Mouse (Mus musculus): ENCODE measurements around the gene Cyp17a1.

The Cyp17a1 gene

DNA sequence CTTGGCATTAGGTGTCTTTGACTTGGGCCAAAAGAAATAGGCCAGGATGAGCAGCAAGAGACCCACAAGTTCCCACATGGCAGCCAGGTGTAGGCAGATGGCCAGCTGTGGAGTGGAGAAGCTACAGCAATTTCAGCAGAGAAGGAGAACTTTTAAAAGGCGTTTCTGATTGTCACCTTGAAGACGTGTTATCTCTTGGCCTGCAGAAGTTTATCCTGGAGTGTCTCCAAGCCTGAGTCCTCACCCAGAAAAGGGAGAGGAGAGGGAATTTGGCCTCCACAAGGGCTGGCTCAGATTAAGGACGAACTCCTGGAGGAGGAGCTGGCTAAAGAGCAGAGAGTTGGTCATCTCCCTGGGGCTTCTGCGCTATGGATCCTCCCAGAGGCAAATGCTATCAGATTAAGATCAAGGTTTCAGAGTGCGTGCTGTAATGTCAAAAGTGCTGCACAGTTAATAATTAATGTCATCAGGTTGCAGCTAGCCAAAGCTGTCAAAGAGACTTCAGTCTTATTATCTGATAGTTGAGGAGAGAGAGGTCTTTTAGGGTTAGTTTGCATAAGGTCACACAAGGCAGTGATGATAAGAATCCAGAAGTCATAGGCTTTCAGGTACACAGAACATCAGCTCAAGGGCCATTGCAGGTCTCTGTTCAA is at the start of gene Cyp17a1:
TSS of gene Cyp17a1 (minus strand) at position 407 of the 653 bp plus-strand sequence.
- DNase-seq (ENCODE audit: low spot score): no peak

DNA sequence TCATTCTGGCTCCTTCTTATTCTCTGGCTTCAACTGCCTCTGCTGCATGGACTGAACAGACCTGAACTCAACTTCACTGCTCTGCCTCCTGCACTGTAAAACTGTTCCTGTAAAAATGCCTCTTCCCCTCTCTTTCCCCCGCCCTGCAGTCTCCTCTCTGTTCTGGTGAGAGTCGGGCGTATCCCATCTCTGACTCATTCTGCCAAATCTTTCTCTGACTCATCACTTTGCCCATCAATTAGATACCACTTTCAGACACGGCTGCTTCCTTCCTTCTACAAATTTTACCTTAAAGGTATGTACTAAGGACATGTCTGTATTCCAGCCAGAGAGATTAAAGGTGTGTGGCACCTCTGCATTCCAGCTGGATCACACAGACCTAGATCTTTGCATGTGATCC is 45.2 kb upstream of the Cyp17a1 start:
- no peak for DNase-seq (ENCODE audit: low spot score)

DNA sequence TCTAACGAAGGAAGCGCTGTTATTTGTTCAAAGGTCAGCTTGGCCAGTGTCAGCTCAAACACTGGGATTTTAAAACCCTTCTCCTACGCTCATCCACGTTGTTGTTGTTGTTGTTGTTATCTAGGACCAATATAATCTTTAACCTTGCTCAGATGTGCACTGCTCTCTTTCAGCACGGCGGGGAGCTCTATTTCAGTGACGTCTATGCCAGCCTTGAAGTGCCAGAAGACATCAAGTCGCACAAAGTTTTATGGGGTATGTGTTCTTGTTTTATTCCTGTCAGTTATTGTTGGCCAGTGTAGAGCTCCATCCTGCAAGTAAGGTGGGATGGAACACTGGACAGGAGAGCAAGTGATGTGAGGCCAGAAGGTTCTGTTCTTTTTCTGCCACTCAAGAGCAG is 42.0 kb upstream of the Cyp17a1 start:
- no peak for DNase-seq (ENCODE audit: low spot score)

DNA sequence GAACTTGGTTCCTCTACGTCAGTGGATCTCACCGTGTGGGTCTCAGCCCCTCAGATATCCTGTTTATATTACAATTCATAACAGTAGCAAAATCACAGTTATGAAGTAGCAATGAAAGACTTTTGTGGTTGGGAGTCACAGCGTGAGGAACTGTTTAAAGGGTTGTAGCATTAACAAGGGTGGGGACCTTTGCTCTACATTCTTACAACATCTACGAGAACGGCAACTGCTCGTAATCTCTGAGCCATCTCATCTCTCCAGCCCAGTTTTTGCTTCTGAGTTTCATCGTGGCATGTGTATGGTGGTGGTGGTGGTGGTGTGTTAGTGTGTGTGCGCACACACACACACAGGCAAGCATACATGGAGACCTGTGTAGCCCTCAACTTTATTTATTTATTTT is 41.3 kb upstream of the Cyp17a1 start:
- DNase-seq (ENCODE audit: low spot score): no peak

DNA sequence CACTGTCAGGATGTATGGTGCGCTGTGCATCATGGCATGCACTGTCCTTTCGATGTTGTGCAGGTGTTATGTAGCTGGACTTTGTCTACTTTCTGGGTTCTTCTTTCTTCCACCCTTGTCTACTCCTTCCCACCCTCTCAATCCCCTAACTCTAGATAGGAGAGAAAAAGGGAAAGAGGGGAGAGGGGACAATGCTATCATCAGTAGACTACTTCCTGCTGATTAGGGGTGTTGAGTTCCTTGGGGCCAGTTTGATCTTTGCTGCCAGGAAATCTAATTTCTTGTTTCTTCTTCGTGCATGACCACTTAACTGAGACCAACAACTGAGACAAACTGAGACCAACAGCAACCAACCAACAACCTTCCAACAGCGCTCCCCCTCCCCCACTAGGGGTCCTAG is 37.6 kb upstream of the Cyp17a1 start:
- no peak for DNase-seq (ENCODE audit: low spot score)

DNA sequence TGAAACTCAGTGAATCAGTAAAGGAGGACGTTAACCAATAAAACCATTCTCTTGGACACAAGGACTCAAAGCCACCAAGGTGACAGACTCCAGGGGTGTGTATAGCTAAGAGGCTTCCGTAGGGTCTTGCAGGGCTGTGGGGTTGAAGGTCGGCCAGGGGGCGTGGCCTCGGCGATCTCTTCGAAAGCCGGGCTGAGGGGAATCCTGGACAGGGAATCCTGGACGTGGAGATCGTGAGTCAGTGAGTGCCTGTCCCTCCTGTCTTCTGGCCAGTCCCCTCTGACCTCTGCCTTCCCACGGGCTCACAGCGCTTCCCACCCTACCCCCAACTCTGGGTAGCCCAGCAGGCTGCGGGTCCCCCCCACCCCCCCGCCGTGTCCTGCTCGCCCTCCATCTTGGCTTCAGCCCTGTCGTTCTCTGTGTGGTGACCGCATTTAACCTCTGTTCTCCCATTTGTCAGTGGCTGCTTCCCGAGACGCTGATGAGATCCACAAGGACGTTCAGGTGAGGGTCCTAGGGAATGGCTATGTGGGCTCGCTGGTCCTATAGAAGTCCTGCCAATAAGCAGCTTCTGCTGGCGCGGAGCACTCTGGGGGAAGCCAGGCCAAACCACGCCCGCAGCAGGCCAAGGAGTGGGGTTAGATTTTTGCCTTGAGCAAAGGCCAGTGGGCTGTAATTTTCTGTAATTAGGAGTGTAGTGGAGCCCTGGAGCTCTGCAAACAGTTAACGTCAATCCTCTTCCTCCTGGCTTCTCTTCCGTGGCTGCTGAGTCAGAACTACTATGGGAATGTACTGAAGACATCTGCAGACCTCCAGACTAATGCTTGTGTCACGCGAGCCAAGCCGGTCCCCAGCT is 34.6 kb upstream of the Cyp17a1 start, which contains the start of gene As3mt:
TSS of gene As3mt (plus strand) at position 163 of the 856 bp plus-strand sequence.
- peak; percentile 90 for DNase-seq (ENCODE audit: low spot score)

DNA sequence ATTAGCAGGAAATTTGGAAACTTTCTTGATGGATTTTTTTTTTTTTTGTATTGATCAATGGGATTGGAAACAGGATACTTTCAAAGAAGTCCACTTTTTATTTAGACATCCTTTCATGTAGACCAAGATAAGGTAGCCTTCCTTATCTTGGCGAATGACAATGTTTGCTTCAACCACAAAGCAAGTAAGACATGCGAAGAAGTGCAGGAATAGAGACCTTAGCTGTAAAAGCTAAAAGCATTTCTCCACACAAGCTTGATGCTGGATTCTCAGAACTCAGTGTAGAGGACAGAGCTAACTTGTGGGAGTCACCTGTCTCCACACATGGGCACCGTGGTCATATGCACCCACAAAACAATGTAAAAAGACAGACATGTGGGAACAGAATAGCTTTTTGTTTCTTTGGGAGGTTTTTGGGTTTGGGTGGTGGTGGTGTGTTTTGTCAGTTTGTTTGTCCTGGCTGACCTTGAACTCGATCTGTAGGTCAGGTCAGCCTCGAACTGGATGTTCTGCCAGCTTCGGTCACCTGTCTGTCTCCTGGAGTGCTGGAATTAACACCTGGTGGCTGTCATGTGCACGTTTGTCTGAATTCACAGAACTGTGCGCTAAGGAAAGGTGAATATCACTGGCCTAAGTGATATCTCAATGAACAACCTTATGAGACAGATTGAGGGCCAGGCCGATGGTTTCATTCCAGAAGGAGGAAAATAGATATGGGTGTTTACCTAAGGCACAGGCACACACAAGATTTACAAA is 33.7 kb upstream of the Cyp17a1 start:
- no peak for DNase-seq (ENCODE audit: low spot score)

DNA sequence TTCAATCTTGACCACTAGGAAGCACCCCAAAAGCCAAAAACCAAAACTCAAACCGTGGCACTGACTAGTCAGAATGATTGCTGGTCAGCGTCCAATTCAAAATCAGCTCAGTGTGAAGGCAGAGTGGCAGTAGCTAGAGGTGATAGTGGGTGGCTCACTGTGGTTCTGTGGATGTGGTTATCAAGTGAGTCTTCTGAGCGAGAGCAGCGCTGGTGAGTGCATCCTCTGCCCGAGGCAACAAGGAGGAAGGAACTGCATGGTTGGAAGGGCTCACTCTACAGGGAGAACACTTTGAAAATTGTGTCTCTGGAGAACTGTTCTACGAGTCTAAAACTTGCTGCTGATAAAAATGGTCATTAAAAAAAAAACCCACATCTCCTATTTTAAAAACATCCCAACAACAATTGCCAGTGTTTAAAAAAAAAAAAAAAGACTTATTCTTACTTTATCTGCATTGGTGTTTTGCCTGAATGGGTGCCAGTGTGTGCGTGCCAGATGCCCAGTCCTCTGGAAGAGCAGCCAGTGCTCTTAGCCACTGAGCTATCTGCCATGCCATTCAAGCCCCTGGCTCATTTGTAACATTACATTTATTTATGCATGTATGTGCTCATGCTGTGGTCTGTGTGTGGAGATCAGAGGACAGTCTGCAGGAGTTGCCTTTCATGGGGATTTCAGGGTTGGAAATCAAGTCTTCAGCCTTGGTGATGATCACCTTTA is 33.0 kb upstream of the Cyp17a1 start:
- no peak for DNase-seq (ENCODE audit: low spot score)

DNA sequence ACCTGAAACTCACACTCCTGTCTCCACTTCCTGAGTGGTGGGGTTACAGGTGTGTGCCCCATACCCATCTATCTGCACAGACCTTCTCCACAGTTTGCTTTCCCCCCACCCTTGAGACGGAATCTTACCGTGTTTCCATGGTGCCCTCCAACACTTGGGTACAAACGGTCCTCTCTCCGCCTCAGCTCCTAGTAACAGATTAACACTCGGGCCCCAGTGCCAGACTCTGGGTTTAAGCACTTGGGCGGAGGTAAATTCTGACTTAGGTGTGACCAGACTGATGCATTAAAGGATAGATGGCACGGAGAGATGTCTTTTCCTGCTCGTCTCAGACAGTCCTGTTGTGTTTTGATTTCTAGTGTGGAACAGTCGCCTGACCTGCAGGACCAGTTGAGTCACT is 28.2 kb upstream of the Cyp17a1 start:
- DNase-seq (ENCODE audit: low spot score): no peak

DNA sequence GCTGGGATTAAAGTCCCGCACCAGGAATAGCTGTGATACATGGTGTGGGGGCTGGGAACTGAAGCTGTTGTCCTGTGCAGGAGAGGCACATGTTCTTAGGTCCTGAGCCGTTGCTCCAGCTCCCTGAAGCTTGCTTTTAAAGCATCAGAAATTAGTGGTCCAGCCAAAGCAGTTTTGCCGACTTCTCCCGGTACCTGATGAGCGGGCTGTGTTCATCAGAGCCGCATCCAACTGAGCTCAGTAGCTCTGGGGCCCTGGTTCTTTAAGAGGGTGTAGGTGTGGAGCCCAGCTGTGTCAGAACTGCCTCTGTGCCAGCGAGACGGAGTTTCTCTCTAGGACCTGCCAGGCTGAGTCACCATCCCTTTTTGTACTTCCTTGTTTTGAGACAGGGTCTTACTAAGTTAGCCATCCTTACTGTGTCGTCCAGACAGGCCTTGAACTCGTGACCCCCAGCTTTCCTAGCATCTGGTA is 26.1 kb upstream of the Cyp17a1 start:
- no peak for DNase-seq (ENCODE audit: low spot score)

DNA sequence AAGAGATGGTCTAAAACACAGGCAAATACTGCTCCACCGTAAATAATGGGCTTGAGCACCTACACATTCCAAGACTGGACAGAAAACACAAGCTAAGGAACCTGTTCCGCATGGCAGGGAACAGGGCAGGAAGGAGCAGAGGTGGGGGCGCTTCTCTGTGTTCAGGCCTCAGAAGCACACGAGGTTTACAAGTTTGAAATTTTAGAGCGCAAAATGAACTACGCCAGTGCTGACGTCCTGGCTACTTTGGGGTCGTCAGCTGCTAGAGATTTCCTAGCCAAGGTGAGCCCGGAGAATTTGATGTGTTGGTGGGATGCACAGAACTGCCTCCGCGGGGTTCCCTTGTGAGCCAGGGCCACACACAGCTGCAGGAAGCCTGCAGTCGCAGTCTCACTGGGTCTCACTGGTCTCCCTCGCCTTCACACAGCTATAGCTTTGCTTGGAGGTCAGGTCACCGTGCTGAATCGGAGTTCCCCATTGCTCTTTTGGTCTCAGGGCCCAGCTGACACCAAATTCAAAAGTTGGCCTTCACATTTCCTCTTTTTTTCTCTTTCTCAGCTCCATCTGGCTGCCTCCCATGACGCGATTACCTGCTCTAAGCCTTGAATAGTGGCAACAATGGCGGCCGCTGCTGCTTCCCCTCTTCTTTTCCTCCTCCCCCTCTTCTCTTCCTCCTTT is 25.0 kb upstream of the Cyp17a1 start:
- no peak for DNase-seq (ENCODE audit: low spot score)

DNA sequence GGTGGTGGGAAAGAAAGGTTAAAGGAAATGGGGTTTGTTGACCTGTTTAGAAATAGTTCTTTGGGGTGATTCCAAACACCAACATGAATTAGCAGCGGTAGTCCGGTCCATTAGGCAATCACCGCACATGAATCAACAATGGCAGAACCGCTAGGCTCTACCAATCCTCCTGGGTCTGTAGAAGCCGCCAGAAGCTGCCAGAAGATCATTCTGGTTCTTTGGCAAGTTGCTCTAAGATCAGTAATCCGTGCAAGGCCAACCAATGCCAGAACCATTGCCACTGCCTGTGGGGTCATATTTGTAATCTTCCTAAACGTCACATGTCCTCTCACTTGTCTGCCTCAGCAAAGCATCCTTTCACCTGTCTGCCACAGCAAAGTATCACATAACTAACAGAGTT is 24.0 kb upstream of the Cyp17a1 start:
- DNase-seq (ENCODE audit: low spot score): no peak

DNA sequence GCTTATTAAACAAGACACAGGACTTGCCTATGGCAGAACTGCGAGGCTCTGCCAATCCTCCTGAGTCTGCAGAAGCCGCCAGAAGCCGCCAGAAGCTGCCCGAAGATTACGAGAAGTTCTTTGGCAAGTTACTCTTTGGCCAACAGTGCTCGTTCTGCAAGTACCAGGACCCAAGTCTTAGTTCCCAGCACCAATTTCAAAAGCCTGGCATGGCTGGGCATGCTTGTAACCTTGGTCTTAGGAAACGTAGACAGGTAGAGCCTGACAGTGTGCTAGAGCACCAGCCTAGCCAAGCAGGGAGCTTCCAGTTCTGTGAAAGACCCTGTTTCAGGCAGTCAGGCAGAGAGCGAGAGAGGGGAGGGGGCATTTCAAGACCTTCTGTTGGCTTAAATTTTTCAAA is 23.5 kb upstream of the Cyp17a1 start:
- no peak for DNase-seq (ENCODE audit: low spot score)

DNA sequence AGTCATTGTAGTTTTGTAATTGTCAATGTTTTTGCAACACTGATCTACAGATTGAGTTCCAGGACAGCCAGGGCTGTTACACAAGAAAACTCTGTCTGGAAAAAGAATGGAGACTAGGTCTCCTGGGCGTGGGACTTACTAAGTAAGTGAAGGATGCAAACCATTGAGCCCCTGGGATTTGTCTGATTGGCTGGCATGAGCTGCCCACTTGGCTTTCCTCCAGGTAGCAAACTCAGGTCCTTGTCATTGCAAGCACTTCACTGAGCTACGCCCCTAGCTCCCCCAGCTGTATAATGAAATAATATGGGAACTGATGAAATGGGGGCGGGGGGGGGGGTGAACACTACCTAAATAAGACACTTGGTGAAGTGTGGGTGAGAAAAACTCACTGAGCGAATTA is 20.2 kb upstream of the Cyp17a1 start:
- no peak for DNase-seq (ENCODE audit: low spot score)

DNA sequence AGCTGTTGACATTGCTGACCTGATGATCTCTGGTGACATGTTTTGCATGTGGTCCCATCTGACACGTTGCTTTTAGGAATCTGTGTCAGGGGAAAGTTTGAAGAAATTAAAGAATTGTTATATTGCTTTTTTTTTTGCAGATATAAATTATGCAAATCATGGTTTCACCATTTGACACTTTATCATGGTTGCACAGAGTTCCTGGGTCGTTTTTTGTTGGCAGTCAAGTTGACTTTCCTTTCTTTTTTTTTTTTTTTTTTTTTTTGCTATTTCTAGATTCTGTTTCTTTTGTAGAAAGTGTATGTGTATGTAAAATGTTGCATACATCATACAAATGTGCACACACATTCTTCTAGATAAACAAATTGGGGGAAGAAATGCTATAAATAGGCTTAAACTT is 18.1 kb upstream of the Cyp17a1 start:
- no peak for DNase-seq (ENCODE audit: low spot score)

DNA sequence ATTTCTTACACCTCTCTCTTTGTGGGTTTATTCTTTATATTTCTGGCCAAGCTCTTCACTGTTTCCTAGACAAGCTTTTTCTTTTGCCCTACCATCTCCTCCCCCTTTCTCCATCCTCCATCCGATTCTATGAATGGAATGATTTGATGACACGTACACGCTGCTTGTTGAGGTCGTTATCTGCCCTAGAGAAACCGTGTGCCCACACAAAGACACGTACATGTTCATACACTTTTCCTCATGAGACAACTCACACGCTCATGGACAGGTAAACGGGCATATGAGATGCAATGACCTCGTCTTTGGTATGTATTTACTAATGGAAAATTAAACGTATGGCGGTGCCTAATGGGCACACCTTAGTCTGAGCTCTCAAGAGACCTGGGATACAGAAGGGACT is 17.4 kb upstream of the Cyp17a1 start:
- no peak for DNase-seq (ENCODE audit: low spot score)

DNA sequence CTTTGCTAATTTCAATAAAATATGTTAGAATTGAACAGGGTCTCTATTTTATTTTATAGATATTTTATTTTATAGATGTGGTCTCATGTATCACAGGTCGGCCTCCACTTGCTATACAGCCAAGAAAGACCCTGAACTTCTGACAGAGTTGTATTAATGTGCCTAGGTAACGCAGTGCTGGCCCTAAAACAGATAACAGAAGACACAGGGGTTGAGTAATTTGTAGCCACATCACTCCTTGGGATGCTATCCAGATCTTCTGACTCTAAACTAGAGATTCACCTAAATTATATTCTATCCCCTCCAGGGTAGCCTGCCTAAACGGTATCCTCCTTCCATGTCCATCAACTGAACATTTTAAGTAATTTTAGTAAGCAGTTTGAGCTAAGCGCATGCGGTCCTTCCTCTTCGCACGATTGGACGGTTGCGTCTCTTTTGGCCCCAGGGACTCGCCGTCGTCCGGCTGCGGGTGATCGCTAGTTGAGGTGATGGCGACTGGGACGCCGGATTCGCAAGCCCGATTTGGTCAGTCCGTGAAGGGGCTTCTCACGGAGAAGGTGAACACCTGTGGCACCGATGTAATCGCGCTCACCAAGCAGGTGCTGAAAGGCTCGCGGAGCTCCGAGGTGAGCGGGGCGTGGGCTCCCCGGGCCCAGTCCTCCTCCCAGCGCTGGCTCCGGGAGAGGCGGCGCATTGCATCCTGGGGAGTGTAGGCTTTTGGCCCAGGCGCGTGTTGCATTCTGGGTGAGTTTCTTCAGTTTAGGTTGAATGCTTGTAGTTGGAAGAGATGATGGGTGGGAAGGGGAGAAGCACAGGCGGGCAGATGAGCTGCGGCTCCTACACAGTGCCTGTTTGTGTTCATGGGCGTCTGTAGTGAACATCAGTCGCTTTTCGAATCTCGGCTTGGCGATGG is 16.7 kb upstream of the Cyp17a1 start, which contains the start of gene Borcs7:
TSS of gene Borcs7 (plus strand) at position 447 of the 913 bp plus-strand sequence.
- peak; percentile 88 for DNase-seq (ENCODE audit: low spot score)

DNA sequence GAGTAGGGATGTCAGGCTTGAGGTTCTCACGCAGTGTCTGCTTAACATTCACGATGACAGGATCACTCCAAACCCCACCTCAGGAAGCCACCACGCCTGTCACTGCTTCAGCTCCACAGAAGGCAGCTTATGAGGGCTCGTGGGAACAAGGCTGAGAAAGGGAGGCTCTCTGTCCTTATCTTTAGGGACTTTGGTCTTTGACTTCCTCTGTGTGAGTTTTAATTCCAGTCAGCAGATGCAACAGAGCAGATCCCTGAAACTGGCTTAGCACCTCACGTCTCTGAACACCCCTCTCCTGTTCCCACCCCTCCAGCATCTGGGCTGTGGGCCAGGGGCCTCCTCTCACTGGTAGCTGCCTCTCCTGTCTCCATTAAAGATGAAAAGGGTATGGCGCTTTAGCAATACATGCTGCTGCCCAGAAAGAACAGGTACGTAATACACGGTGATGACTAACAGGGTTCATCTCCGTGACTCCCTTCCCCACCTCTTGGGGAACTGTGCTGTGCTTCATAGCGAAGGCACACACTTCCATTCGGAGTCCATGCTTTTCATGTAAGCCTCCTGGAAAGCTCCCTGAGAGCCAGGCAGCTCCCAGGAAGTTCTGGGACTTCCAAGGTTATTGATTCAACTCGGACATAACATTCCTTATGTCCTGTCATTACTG is 6.9 kb upstream of the Cyp17a1 start:
- DNase-seq (ENCODE audit: low spot score): no peak

DNA sequence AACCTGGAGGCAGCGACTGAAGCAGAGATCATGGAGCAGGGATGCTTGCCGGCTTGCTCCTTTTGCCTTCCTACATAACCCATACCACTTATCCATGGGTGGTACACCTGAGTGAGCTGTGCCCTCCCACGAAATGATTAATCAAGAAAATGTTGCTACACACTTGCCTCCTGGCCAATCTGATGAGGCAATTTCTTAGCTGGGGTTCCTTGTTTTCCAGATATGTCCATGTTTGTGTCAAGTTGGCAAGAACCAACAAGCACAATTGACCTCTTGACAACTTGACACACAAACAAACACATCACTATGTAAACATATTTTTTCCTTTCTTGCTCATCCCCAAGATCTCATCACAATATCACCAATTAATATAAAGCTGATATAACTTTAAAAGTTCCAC is 2.7 kb upstream of the Cyp17a1 start:
- no peak for DNase-seq (ENCODE audit: low spot score)

DNA sequence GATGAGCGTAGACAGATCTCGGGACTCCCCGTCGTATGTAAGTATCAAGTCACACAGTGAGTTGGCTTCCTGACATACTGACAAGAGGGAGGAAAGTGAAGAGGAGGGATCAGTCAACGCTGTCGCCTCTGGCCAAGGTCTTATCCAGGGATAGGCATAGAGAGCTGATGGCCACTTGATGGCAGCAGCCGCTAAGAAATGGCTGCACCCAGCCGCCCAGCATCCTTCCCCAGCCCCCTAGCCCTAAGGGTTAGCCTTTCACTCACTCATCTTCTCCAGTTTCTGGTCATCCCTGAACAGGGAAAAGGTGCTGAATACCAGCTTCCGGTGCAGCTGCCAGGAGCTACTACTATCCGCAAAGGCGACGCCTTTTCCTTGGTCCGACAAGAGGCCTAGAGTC is 2.3 kb downstream of the Cyp17a1 start:
- peak; percentile 79 for DNase-seq (ENCODE audit: low spot score)

Data from testis, postnatal 10 days (tissue).